Mouse (Mus musculus): ENCODE results near the gene Sfrp2. TPM values are rescaled to one million over a fixed set of nuclear protein-coding genes. Genes with fewer than 3 reads are reported as not detected.

The Sfrp2 gene
- 0.20 TPM for polyA plus RNA-seq (2014; fragmentation: Illumina TruSeq; extraction: RNeasy Lipid Tissue Mini Kit (QIAGEN cat#74804); ENCODE audit: low read depth, low replicate concordance)

GRCm38 (mm10) chr3:83765871-83766725 lies at the start of gene Sfrp2:
Gene Sfrp2 (plus strand): TSS chr3:83766321.

Other genes with a start within 250 kb of the Sfrp2 start
- gene Tlr2, start 75.4 kb downstream of the Sfrp2 start, polyA plus RNA-seq (2014; fragmentation: Illumina TruSeq; extraction: RNeasy Lipid Tissue Mini Kit (QIAGEN cat#74804); ENCODE audit: low read depth, low replicate concordance) = 0.28 TPM

Data from testis, adult 10 weeks (tissue).